Mouse (Mus musculus): ENCODE results near the gene 1190007I07Rik. TPM values are rescaled to one million over a fixed set of nuclear protein-coding genes. Genes with fewer than 3 reads are reported as not detected.

The 1190007I07Rik gene
- polyA plus RNA-seq, 1 experiment from 2014 or later = 32.7 TPM

Other genes with a start within 250 kb of the 1190007I07Rik start
- gene Gm1553, start 130.6 kb downstream of the 1190007I07Rik start, polyA plus RNA-seq (2015; fragmentation: Nextera tagmentation; extraction: Ambion mirVana) = not detected in 2 replicates
- gene Tdg, start 6.6 kb upstream of the 1190007I07Rik start, polyA plus RNA-seq (2015; fragmentation: Nextera tagmentation; extraction: Ambion mirVana) = 123 and 150 TPM in 2 replicates
- 1.5 and 2.4 TPM in 2 replicates for gene Glt8d2, start 67.4 kb upstream of the 1190007I07Rik start, polyA plus RNA-seq (2015; fragmentation: Nextera tagmentation; extraction: Ambion mirVana)
- 37.7 and 44.6 TPM in 2 replicates for gene Hcfc2, start 72.9 kb upstream of the 1190007I07Rik start, polyA plus RNA-seq (2015; fragmentation: Nextera tagmentation; extraction: Ambion mirVana)
- 37.3 and 38.5 TPM in 2 replicates for gene Nfyb, start 140.9 kb upstream of the 1190007I07Rik start, polyA plus RNA-seq (2015; fragmentation: Nextera tagmentation; extraction: Ambion mirVana)
- 87.1 and 104 TPM in 2 replicates for gene Txnrd1, start 210.7 kb upstream of the 1190007I07Rik start, polyA plus RNA-seq (2015; fragmentation: Nextera tagmentation; extraction: Ambion mirVana)
- gene Eid3, start 243.4 kb upstream of the 1190007I07Rik start, polyA plus RNA-seq (2015; fragmentation: Nextera tagmentation; extraction: Ambion mirVana) = 0.35 TPM in 2 replicates

Data from hindbrain, embryonic 16.5 days (tissue).